In the genomic region with DNA sequence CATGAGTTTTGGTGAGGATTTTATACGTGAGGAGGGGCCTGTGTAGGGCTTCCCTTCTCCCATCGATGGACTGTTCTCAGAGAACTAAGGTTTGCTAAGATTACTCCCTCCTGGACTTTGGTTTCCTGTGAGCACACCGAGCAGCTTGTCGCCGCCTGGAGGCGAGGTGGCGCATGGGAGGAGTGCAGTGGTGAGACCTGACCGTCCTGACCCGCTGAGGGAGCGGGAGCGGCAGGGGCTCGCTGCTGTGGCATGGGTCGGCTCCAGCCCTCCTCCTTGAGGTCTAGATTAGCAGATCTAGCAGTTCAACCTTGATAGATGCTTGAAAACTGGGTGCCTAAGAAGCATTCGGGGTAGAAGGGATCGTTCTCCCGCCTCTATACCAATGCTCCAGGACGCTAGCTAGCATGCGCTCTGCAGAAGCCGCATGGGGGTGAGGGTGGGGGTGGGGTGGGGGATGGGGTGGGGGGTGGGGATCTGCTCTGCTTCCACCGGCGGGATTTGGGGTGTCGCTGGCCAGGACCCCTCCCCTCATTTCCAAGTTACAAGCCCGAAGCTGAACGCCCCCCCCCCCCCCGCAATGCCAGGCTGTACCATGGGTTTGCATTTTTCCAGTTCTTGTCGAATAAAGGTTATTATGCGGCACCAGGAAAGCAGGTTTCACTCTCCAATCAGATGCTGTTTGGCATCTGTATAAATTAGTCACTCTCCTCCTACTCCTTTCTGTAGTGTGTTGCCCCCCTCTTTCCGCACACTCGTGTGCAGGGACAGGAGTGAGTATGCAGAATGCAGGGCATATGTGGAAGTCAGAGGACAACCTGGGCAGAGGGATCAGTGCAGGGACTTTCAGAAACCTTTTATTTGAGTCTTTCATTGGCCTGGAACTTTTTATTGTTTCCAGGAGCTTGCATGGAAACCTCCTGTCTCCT, we compare ENCODE assay signal across 8 mouse cellular contexts. TPM values are rescaled to one million over a fixed set of nuclear protein-coding genes. Genes with fewer than 3 reads are reported as not detected.
A peak's percentile ranks its signal among the peaks of the same experiment; 100 is the strongest.
DNase-seq lines count a peak whose midpoint lies in the region; ATAC-seq and TF ChIP-seq lines count a peak whose summit lies in the region.

No protein-coding gene starts in this region.

- H3K4me1 ChIP-seq in forebrain, postnatal 0 days (ENCODE audit: insufficient read depth), result no peaks in the 10 kb centered on the region
- H3K4me1 ChIP-seq in intestine, embryonic 15.5 days (replicated peaks), result no peaks in the 10 kb centered on the region

- no peaks in the 10 kb centered on the region for H3K36me3 ChIP-seq in forebrain, postnatal 0 days (ENCODE audit: insufficient read depth)
- H3K36me3 ChIP-seq in intestine, embryonic 15.5 days, result no peaks in the 10 kb centered on the region

- POLR2A ChIA-PET in Patski (lab: Charles Lee), result interaction anchor here (0.7 kb wide), 1 partner anchor 516 kb away, joined by 3 read pairs; no protein-coding TSS in a partner anchor

- peak; percentile 84 for TF ChIP-seq CTCF in Patski (IDR thresholded peaks at IDR 0.05)
- peak; percentile 85 for TF ChIP-seq CTCF in forebrain, postnatal 0 days (IDR thresholded peaks at IDR 0.05; ENCODE audit: low read depth)
- TF ChIP-seq CTCF in left cerebral cortex, adult 2 months (IDR thresholded peaks at IDR 0.05), result peak; percentile 85

- ATAC-seq in Patski, result peak; percentile 60
- ATAC-seq in forebrain, postnatal 0 days, result peak; percentile 95
- peak; percentile 93 for ATAC-seq in intestine, embryonic 15.5 days

- CTCF ChIA-PET in Patski (lab: Charles Lee), result interaction anchor here (1.3 to 1.4 kb wide), 2 partner anchors 12 to 30 kb away, joined by 5 read pairs; no protein-coding TSS in a partner anchor

- peak overlapping the region; percentile 62 for H3K9ac ChIP-seq in forebrain, postnatal 0 days
- H3K9ac ChIP-seq in intestine, embryonic 15.5 days, result peak overlapping the region; percentile 41; the same call in 1 of the 2 replicates

- H3K4me3 ChIP-seq in forebrain, postnatal 0 days (ENCODE audit: low read depth, low read length), result peak overlapping the region; percentile 42
- H3K4me3 ChIP-seq in intestine, embryonic 15.5 days (replicated peaks), result peak overlapping the region; percentile 39
- peak overlapping the region; percentile 49 for H3K4me3 ChIP-seq in left cerebral cortex, adult 2 months

- no peak for DNase-seq in Patski (ENCODE audit: low read depth, low spot score)
- DNase-seq in cerebellum, adult 18-20 months, result peak; percentile 46 to 56
- DNase-seq in forebrain, postnatal 0 days, result peak; percentile 72
- DNase-seq in left cerebral cortex, adult 2 months (ENCODE audit: extremely low spot score in 1 of 2, low spot score in 2 of 2), result peak; percentile 68 to 70
- peak; percentile 48 for DNase-seq in lung, postnatal 25 days (ENCODE audit: low spot score)
- peak; percentile 81 for DNase-seq in retina, postnatal 1 day
- peak; percentile 19 for DNase-seq in urinary bladder, postnatal 10 days (ENCODE audit: low spot score)

- peak overlapping the region; percentile 58 for H3K4me2 ChIP-seq in forebrain, postnatal 0 days (ENCODE audit: low read depth)
- peak overlapping the region; percentile 87 for H3K4me2 ChIP-seq in intestine, embryonic 15.5 days (replicated peaks)

- in situ Hi-C loops in Patski (cut with MboI; ENCODE audit: low pct_unique_long_range_greater_than_20kb), result no loop called here

- H3K9me3 ChIP-seq in forebrain, postnatal 0 days (ENCODE audit: low read length), result no peaks in the 10 kb centered on the region
- no peaks in the 10 kb centered on the region for H3K9me3 ChIP-seq in intestine, embryonic 15.5 days

- WGBS in forebrain, postnatal 0 days, result 2% methylated on average over 29 of the region's 29 CpGs
- WGBS in intestine, embryonic 15.5 days, result 6% methylated on average over 29 of the region's 29 CpGs

- intact Hi-C loops in left cerebral cortex, adult 2 months (cut with DNase I), result loop anchor here (1.0 kb wide), 1 partner anchor 57 kb away; no protein-coding TSS in a partner anchor

- H3K27me3 ChIP-seq in Patski, result peaks cover 8% of the 10 kb centered on the region
- no peaks in the 10 kb centered on the region for H3K27me3 ChIP-seq in forebrain, postnatal 0 days (ENCODE audit: insufficient read depth, low read length)
- no peaks in the 10 kb centered on the region for H3K27me3 ChIP-seq in intestine, embryonic 15.5 days (replicated peaks)

- H3K27ac ChIP-seq in forebrain, postnatal 0 days (ENCODE audit: low read depth, low read length), result peak overlapping the region; percentile 60
- H3K27ac ChIP-seq in intestine, embryonic 15.5 days, result no peak overlapping the region
- H3K27ac ChIP-seq in left cerebral cortex, adult 2 months, result peak overlapping the region; percentile 66; the same call in 1 of the 2 replicates

RNA-seq across cellular contexts. Expression of a gene that starts 28.1 kb away (rescaled TPM):
- polyA plus RNA-seq in Patski (2021), result 0.72 TPM
- total RNA-seq in forebrain, postnatal 0 days (2014; rRNA removed), result 2.9 and 3.4 TPM in 2 replicates
- polyA plus RNA-seq in forebrain, postnatal 0 days (2015; fragmentation: Nextera tagmentation; extraction: Ambion mirVana), result 1.1 and 1.4 TPM in 2 replicates
- 0.77 and 0.80 TPM in 2 replicates for polyA plus RNA-seq in intestine, embryonic 15.5 days (2015; fragmentation: Nextera tagmentation; extraction: Ambion mirVana)
- 1 to 10 TPM; 4.0 to 5.8 TPM for total RNA-seq in left cerebral cortex, adult 2 months (2021)
